Comparison of ENCODE assay signal across 18 mouse cellular contexts in the genomic region with DNA sequence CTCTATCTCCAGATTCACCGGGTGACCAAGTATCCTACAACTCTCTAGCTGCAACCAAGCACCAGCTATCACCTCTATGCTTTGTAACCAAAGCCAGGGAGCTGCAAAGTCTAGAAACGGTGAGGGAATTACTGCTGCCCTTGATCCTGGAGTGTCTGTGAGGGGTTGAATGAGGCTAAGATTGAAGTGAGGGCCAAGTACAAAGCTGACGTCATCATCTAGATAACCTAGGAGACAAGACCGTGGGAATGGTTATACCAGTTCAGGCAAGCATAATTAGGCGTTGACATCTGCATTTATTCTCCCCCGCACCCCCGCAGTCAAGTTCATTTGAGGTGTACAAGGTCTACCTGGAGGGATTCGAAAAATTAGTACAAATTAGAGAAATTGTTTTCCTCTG.
"Had no signal": no experiment of that assay in that cellular context is flagged by ENCODE, and none has a peak within 500 bp of the region (broad histone marks: within the 10 kb centered on the region; RNA-seq: fewer than 3 reads in every experiment).

No protein-coding gene starts in this region.

- H3K9me3 ChIP-seq: midbrain, embryonic 10.5 days; midbrain, embryonic 12.5 days; neural tube, embryonic 13.5 days; neural tube, embryonic 15.5 days had no signal

- ATAC-seq: midbrain, embryonic 16.5 days had no signal

- H3K36me3 ChIP-seq: midbrain, embryonic 10.5 days; midbrain, embryonic 12.5 days; neural tube, embryonic 13.5 days; neural tube, embryonic 15.5 days had no signal

- H3K9ac ChIP-seq: lung, embryonic 14.5 days; midbrain, embryonic 12.5 days; neural tube, embryonic 13.5 days; neural tube, embryonic 15.5 days had no signal

- H3K4me3 ChIP-seq: midbrain, embryonic 10.5 days; midbrain, embryonic 12.5 days; myocyte; neural tube, embryonic 13.5 days; neural tube, embryonic 15.5 days had no signal

- H3K27ac ChIP-seq: midbrain, embryonic 10.5 days; midbrain, embryonic 12.5 days; neural tube, embryonic 13.5 days; neural tube, embryonic 15.5 days had no signal

- H3K4me2 ChIP-seq: lung, embryonic 14.5 days; midbrain, embryonic 12.5 days; neural tube, embryonic 13.5 days; neural tube, embryonic 15.5 days had no signal

- DNase-seq: lung, embryonic 14.5 days; lung, postnatal 10 days; lung, postnatal 4 days; midbrain, embryonic 14.5 days; retina, postnatal 1 day; right cerebral cortex, adult 18-20 months; right cerebral cortex, postnatal 25 days; right cerebral cortex, postnatal 4 days; spleen, adult 18-20 months; thymus, adult 18-20 months; thymus, postnatal 14 days; thymus, postnatal 36 days had no signal
